Mouse (Mus musculus): Measurements from ENCODE around the gene Gnaq. TPM values are rescaled to one million over a fixed set of nuclear protein-coding genes. Genes with fewer than 3 reads are reported as not detected.
"Not testable (repeated sequence)": the region's sequence is repeated elsewhere in the genome, so short reads cannot be mapped to it uniquely, and the experiment has no call there.

The Gnaq gene
- 4.0 and 4.2 TPM in 2 replicates for polyA plus RNA-seq (2015; fragmentation: Nextera tagmentation; extraction: Ambion mirVana)

- Histone ChIP-seq H3K9me3 (replicated peaks) (no peaks in the 10 kb centered on the region), H3K36me3 (no peaks in the 10 kb centered on the region), H3K4me3 (replicated peaks) (peak within 1 kb of the TSS; percentile 69), H3K9ac (peak within 1 kb of the TSS; percentile 78), H3K4me2 (peak within 1 kb of the TSS; percentile 78), H3K4me1 (replicated peaks) (peaks cover 41% of the 10 kb centered on the region), H3K27ac (peak within 1 kb of the TSS; percentile 78), H3K27me3 (peaks cover 76% of the 10 kb centered on the region)
- 0% methylated on average over 2 of the region's 14 CpGs for WGBS (ENCODE audit: insufficient replicate concordance)
- ATAC-seq (ENCODE audit: low read depth): no peak
- no peak for DNase-seq
These were observed at the start of gene Gnaq for GRCm38 (mm10) chr19:16132791-16132864. Gnaq (plus strand) TSS chr19:16132831.

GRCm38 (mm10) chr19:16083981-16084630, 48.5 kb upstream of the Gnaq start:
- 84% methylated on average over 21 of the region's 21 CpGs for WGBS (ENCODE audit: insufficient replicate concordance)
- H3K4me3 ChIP-seq (replicated peaks); H3K4me2 ChIP-seq; H3K4me1 ChIP-seq (replicated peaks); H3K36me3 ChIP-seq; H3K27me3 ChIP-seq; H3K27ac ChIP-seq; ATAC-seq (ENCODE audit: low read depth); DNase-seq; H3K9ac ChIP-seq; H3K9me3 ChIP-seq (replicated peaks): not testable (repeated sequence)

- DNase-seq (no peak), ATAC-seq (ENCODE audit: low read depth) (no peak)
- 58% methylated on average over 4 of the region's 4 CpGs for WGBS (ENCODE audit: insufficient replicate concordance)
- Histone ChIP-seq H3K27me3 (no peaks in the 10 kb centered on the region), H3K4me3 (replicated peaks) (no peak overlapping the region), H3K9me3 (replicated peaks) (no peaks in the 10 kb centered on the region), H3K36me3 (no peaks in the 10 kb centered on the region), H3K4me2 (no peak overlapping the region), H3K4me1 (replicated peaks) (no peaks in the 10 kb centered on the region), H3K9ac (no peak overlapping the region), H3K27ac (no peak overlapping the region)
These were observed 47.4 kb upstream of the Gnaq start for GRCm38 (mm10) chr19:16085248-16085647.

- Histone ChIP-seq H3K27ac (no peak overlapping the region), H3K4me1 (replicated peaks) (no peaks in the 10 kb centered on the region), H3K9me3 (replicated peaks) (no peaks in the 10 kb centered on the region), H3K9ac (no peak overlapping the region), H3K36me3 (no peaks in the 10 kb centered on the region), H3K4me3 (replicated peaks) (no peak overlapping the region), H3K4me2 (no peak overlapping the region), H3K27me3 (no peaks in the 10 kb centered on the region)
- DNase-seq: no peak
- no peak for ATAC-seq (ENCODE audit: low read depth)
These were observed 46.5 kb upstream of the Gnaq start for GRCm38 (mm10) chr19:16086154-16086553.

- Histone ChIP-seq H3K9me3 (replicated peaks) (no peaks in the 10 kb centered on the region), H3K27ac (no peak overlapping the region), H3K36me3 (no peaks in the 10 kb centered on the region), H3K9ac (no peak overlapping the region), H3K4me2 (no peak overlapping the region), H3K4me1 (replicated peaks) (no peaks in the 10 kb centered on the region), H3K4me3 (replicated peaks) (no peak overlapping the region), H3K27me3 (no peaks in the 10 kb centered on the region)
- DNase-seq: no peak
- no peak for ATAC-seq (ENCODE audit: low read depth)
These were observed 46.0 kb upstream of the Gnaq start for GRCm38 (mm10) chr19:16086581-16086980.

- Histone ChIP-seq H3K4me3 (replicated peaks) (no peak overlapping the region), H3K4me2 (no peak overlapping the region), H3K4me1 (replicated peaks) (no peaks in the 10 kb centered on the region), H3K9ac (no peak overlapping the region), H3K9me3 (replicated peaks) (no peaks in the 10 kb centered on the region), H3K36me3 (no peaks in the 10 kb centered on the region), H3K27me3 (no peaks in the 10 kb centered on the region), H3K27ac (no peak overlapping the region)
- DNase-seq: no peak
- no peak for ATAC-seq (ENCODE audit: low read depth)
These were observed 45.2 kb upstream of the Gnaq start for GRCm38 (mm10) chr19:16087391-16087790.

GRCm38 (mm10) chr19:16093616-16094015, 39.0 kb upstream of the Gnaq start:
- H3K27me3 ChIP-seq: no peaks in the 10 kb centered on the region
- 58% methylated on average over 4 of the region's 4 CpGs for WGBS (ENCODE audit: insufficient replicate concordance)
- ATAC-seq (ENCODE audit: low read depth) (no peak), DNase-seq (no peak)
- no peaks in the 10 kb centered on the region for H3K9me3 ChIP-seq (replicated peaks)
- H3K4me1 ChIP-seq (replicated peaks): no peaks in the 10 kb centered on the region
- no peak overlapping the region for H3K4me2 ChIP-seq
- H3K4me3 ChIP-seq (replicated peaks): no peak overlapping the region
- H3K9ac ChIP-seq: no peak overlapping the region
- no peak overlapping the region for H3K27ac ChIP-seq
- H3K36me3 ChIP-seq: no peaks in the 10 kb centered on the region

- no peak for DNase-seq
- H3K36me3 ChIP-seq: no peaks in the 10 kb centered on the region
- 50% methylated on average over 3 of the region's 3 CpGs for WGBS (ENCODE audit: insufficient replicate concordance)
- H3K4me3 ChIP-seq (replicated peaks): no peak overlapping the region
- H3K9me3 ChIP-seq (replicated peaks): no peaks in the 10 kb centered on the region
- no peak overlapping the region for H3K4me2 ChIP-seq
- no peak for ATAC-seq (ENCODE audit: low read depth)
- no peaks in the 10 kb centered on the region for H3K4me1 ChIP-seq (replicated peaks)
- H3K9ac ChIP-seq: no peak overlapping the region
- H3K27me3 ChIP-seq: no peaks in the 10 kb centered on the region
- no peak overlapping the region for H3K27ac ChIP-seq
These were observed 22.7 kb upstream of the Gnaq start for GRCm38 (mm10) chr19:16109901-16110300.

GRCm38 (mm10) chr19:16110670-16111069, 22.0 kb upstream of the Gnaq start:
- no peak overlapping the region for H3K27ac ChIP-seq
- no peaks in the 10 kb centered on the region for H3K27me3 ChIP-seq
- no peaks in the 10 kb centered on the region for H3K9me3 ChIP-seq (replicated peaks)
- DNase-seq (no peak), ATAC-seq (ENCODE audit: low read depth) (no peak)
- H3K36me3 ChIP-seq: no peaks in the 10 kb centered on the region
- H3K4me2 ChIP-seq: no peak overlapping the region
- 51% methylated on average over 3 of the region's 3 CpGs for WGBS (ENCODE audit: insufficient replicate concordance)
- H3K4me1 ChIP-seq (replicated peaks): no peaks in the 10 kb centered on the region
- H3K9ac ChIP-seq: no peak overlapping the region
- H3K4me3 ChIP-seq (replicated peaks): no peak overlapping the region

GRCm38 (mm10) chr19:16113295-16113694, 19.3 kb upstream of the Gnaq start:
- DNase-seq (no peak), ATAC-seq (ENCODE audit: low read depth) (no peak)
- H3K36me3 ChIP-seq: no peaks in the 10 kb centered on the region
- H3K4me2 ChIP-seq: no peak overlapping the region
- H3K27me3 ChIP-seq: no peaks in the 10 kb centered on the region
- no peaks in the 10 kb centered on the region for H3K9me3 ChIP-seq (replicated peaks)
- no peaks in the 10 kb centered on the region for H3K4me1 ChIP-seq (replicated peaks)
- H3K27ac ChIP-seq: no peak overlapping the region
- WGBS (ENCODE audit: insufficient replicate concordance): 52% methylated on average over 1 of the region's 1 CpGs
- H3K4me3 ChIP-seq (replicated peaks): no peak overlapping the region
- no peak overlapping the region for H3K9ac ChIP-seq

GRCm38 (mm10) chr19:16118421-16118820, 14.2 kb upstream of the Gnaq start:
- Histone ChIP-seq H3K27ac (no peak overlapping the region), H3K9me3 (replicated peaks) (no peaks in the 10 kb centered on the region), H3K4me1 (replicated peaks) (no peaks in the 10 kb centered on the region), H3K27me3 (no peaks in the 10 kb centered on the region), H3K9ac (no peak overlapping the region), H3K36me3 (no peaks in the 10 kb centered on the region), H3K4me3 (replicated peaks) (no peak overlapping the region), H3K4me2 (no peak overlapping the region)
- DNase-seq: no peak
- 63% methylated on average over 4 of the region's 4 CpGs for WGBS (ENCODE audit: insufficient replicate concordance)
- no peak for ATAC-seq (ENCODE audit: low read depth)

- WGBS (ENCODE audit: insufficient replicate concordance): 67% methylated on average over 2 of the region's 2 CpGs
- no peaks in the 10 kb centered on the region for H3K9me3 ChIP-seq (replicated peaks)
- H3K4me3 ChIP-seq (replicated peaks): no peak overlapping the region
- H3K9ac ChIP-seq: no peak overlapping the region
- H3K4me1 ChIP-seq (replicated peaks): no peaks in the 10 kb centered on the region
- no peak overlapping the region for H3K4me2 ChIP-seq
- no peaks in the 10 kb centered on the region for H3K27me3 ChIP-seq
- DNase-seq (no peak), ATAC-seq (ENCODE audit: low read depth) (no peak)
- H3K36me3 ChIP-seq: no peaks in the 10 kb centered on the region
- H3K27ac ChIP-seq: no peak overlapping the region
These were observed 11.3 kb upstream of the Gnaq start for GRCm38 (mm10) chr19:16121301-16121700.

GRCm38 (mm10) chr19:16128715-16129114, 3.9 kb upstream of the Gnaq start:
- no peak overlapping the region for H3K9ac ChIP-seq
- ATAC-seq (ENCODE audit: low read depth): no peak
- DNase-seq: no peak
- H3K4me3 ChIP-seq (replicated peaks): no peak overlapping the region
- H3K36me3 ChIP-seq: no peaks in the 10 kb centered on the region
- H3K27me3 ChIP-seq: peaks cover 50% of the 10 kb centered on the region
- peaks cover 26% of the 10 kb centered on the region for H3K4me1 ChIP-seq (replicated peaks)
- no peaks in the 10 kb centered on the region for H3K9me3 ChIP-seq (replicated peaks)
- 21% methylated on average over 5 of the region's 5 CpGs for WGBS (ENCODE audit: insufficient replicate concordance)
- no peak overlapping the region for H3K4me2 ChIP-seq
- H3K27ac ChIP-seq: no peak overlapping the region

Measured in liver, embryonic 13.5 days (tissue).